Mouse (Mus musculus): Measurements from ENCODE around the gene Rem2.

The Rem2 gene

DNA sequence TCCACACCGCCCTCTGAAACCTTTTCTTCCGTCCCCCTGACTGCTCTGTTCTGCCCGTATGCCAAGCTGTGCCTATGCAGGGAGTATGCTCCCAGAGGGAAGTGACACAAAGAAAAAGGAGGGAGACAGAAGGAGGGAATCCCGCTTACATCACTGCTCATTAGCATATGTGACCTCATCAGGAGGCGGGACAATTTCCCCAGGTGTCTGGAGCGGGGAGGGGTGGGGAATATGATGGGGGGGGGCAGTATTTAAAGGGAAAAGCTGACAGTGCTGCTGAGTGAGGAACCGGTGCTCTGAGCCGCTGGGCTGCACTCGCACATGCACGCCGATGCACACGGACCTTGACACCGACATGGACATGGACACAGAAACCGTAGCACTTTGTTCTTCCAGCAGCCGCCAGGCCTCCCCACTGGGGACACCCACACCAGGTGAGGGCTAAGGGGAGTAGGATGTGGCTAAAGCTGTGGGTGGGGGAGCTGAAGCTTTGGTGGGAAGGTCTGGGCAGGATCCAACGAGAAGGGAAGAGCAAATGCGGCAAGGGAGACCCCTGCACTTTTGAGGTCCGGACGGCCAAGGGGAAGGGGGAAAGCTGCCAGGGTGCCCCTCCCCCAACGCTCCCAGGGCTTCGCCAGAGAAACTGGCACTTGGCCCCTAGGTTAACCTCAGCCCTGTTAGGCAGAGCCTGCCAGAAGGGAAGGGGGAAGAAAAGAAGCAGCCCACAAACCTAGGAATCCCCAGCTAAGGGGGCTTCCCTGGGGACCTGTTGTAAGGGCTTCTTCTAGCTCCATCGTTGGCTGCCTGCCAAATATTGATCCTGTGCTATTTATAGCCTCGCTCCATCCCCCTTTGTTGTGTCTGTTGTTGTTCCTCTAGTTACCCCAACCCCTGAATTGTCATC lies at the start of gene Rem2:
Rem2 (plus strand) TSS at position 160 of the 904 bp plus-strand sequence.
- peak; percentile 61 to 76 for DNase-seq (ENCODE audit: low spot score in 2 of 2)

DNA sequence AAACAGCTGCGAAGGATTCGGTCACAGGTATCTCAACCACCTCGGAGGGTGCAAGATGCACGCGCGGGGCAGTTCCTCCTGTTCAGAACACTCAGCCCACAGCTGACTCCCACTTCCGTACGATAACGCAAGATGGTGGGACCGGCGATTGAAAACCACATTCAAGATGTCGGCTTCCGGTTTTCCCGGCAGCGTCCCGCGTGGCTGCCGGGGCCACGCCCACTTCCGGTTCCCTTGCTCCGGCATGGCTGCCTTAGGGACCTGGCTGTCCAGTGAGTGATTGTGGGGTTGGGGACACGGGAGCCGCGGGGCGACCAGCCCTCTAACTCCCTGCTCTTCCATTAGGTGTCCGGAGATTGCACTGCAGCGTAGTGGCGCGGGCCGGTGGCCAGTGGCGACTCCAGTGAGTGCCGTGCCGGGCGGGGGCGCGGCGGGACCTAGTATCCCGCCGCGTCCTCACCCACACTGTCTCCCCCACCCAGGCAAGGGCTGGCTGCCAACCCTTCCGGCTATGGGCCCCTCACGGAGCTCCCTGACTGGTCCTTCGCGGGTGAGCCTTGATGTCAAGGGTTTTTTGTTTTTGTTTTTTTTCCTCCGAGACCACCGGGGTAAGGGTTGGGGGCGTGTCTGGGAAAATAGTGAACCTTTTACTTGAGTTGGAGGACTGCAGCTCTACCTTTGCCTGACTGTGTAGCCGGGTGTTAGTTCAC lies 49.1 kb upstream of the Rem2 start, which contains the start of gene Mrpl52:
Mrpl52 (plus strand) TSS at position 221 of the 710 bp plus-strand sequence.
- DNase-seq (ENCODE audit: low spot score in 2 of 2): peak; percentile 91 to 94

- DNase-seq (ENCODE audit: low spot score in 2 of 2): no peak
Measured at GRCm38 (mm10) chr14:54427696-54428095, 48.2 kb upstream of the Rem2 start.

- DNase-seq (ENCODE audit: low spot score in 2 of 2): no peak
Measured at GRCm38 (mm10) chr14:54428421-54428820, 47.5 kb upstream of the Rem2 start.

DNA sequence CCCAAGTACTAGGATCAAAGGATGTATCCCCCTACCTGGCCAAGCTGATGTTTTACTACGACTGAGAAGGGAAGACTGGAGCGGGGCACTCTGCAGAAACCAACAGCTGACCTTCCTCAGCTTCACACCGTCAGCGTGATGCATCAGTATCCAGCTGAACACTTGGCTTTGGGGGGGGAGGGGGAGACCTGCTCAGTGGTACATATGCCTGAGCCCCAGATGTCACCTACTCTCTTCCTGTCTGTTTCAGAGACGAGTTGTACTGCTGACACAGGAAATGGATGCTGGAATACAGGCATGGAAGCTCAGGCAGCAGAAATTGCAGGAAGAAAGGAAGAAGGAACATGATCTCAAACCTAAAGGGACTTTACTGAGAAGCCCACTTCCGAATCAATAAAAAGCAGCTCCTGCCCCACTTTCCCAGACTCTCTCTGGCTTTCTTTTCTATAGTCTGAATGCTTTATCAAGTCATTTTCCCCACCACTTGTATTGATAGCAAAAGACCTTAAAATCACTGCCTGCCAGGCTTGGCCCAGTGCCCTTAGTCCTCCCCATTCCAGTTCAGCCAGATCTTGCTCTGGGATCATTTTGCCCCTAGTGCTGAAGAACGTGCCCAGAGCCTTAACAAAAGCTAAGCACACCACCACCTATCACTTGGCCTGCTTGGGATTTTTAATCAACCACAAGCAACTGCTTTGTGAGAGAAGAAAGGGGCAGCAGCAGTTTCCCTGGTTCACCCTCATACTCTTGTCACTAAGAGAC lies 46.4 kb upstream of the Rem2 start:
- DNase-seq (ENCODE audit: low spot score in 2 of 2): no peak

- no peak for DNase-seq (ENCODE audit: low spot score in 2 of 2)
Measured at GRCm38 (mm10) chr14:54430406-54431145, 45.3 kb upstream of the Rem2 start.

- peak; percentile 45 to 47 for DNase-seq (ENCODE audit: low spot score in 2 of 2)
Measured at GRCm38 (mm10) chr14:54431334-54432077, 44.4 kb upstream of the Rem2 start, which contains the start of gene Mmp14. Gene Mmp14, plus strand, starts transcription at chr14:54431612.

- DNase-seq (ENCODE audit: low spot score in 2 of 2): no peak
Measured at GRCm38 (mm10) chr14:54432078-54432836, 43.6 kb upstream of the Rem2 start.

GRCm38 (mm10) chr14:54432837-54433830 lies 42.8 kb upstream of the Rem2 start:
- peak in 1 of 2 experiments; percentile 43 for DNase-seq (ENCODE audit: low spot score in 2 of 2)

GRCm38 (mm10) chr14:54433941-54434531 lies 41.9 kb upstream of the Rem2 start:
- DNase-seq (ENCODE audit: low spot score in 2 of 2): no peak

DNA sequence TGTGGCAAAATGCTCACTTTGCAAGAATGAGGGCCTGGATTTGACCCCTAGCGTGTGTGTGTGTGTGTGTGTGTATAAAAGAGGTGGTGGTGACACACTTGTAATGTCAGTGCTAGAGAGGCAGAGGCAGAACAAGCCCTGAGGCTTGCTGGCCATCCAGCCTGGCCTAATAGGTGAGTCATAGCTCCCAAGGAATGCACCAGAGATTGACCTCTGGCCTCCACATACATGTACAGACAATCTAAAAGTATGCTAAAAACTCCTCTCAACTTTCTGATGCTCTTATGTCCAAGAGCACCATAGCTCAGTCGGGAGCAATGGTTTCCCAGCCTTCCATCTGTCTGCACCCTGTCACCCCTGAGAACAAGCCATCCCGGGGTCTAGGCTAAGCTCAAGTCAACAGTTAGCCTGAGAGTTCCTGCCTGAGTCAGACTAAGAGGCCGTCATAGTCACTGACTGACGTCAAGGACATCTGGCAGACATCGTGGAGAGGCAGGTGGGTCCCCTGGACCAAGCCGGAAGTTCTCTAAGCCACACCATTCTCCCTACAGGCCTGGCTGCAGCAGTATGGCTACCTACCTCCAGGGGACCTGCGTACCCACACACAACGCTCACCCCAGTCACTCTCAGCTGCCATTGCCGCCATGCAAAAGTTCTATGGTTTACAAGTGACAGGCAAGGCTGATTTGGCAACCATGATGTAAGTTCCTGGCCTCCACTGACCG lies 40.5 kb upstream of the Rem2 start:
- DNase-seq (ENCODE audit: low spot score in 2 of 2): no peak

GRCm38 (mm10) chr14:54439155-54439554 lies 36.7 kb upstream of the Rem2 start:
- no peak for DNase-seq (ENCODE audit: low spot score in 2 of 2)

DNA sequence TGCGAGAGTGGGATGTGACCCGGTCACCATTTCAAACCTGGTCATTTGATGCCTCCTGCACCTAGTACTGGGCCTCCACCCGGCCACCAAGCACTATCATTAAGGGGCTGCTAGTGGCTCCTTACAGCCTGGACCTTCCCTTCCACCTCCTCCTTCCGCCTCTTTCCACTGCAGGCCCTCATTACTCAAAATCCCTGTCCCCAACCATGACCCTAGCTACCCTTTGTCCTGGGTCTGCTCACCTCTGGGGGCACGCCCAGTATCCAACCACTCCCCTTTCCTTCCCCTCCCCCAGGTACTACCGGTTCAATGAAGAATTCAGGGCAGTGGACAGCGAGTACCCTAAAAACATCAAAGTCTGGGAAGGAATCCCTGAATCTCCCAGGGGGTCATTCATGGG lies 36.3 kb upstream of the Rem2 start:
- DNase-seq (ENCODE audit: low spot score in 2 of 2): no peak

DNA sequence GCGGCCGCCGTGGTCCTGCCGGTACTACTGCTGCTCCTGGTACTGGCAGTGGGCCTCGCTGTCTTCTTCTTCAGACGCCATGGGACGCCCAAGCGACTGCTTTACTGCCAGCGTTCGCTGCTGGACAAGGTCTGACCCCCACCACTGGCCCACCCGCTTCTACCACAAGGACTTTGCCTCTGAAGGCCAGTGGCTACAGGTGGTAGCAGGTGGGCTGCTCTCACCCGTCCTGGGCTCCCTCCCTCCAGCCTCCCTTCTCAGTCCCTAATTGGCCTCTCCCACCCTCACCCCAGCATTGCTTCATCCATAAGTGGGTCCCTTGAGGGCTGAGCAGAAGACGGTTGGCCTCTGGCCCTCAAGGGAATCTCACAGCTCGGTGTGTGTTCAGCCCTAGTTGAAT lies 35.4 kb upstream of the Rem2 start:
- no peak for DNase-seq (ENCODE audit: low spot score in 2 of 2)

DNA sequence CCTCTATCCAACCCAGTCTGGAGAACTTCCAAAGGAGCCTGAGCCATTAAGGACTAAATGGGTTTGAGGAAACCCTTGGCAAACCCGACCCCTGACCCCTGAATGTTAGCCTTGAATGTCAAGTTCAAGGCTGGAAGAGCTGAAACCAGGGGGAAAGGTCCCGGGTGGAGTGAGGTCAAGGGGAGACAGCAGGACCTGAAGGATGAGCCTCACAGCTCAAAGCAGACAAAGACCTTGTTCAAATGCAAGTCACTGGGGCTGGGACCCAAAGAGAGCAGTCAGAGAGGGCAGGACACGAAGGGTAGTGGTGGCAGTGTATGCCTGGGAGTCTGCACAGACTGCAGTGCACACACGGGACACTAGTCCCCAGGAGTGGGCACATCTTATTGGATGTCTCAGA lies 34.5 kb upstream of the Rem2 start:
- no peak for DNase-seq (ENCODE audit: low spot score in 2 of 2)

- no peak for DNase-seq (ENCODE audit: low spot score in 2 of 2)
Measured at GRCm38 (mm10) chr14:54442548-54442947, 33.4 kb upstream of the Rem2 start.

GRCm38 (mm10) chr14:54443196-54443595 lies 32.7 kb upstream of the Rem2 start:
- DNase-seq (ENCODE audit: low spot score in 2 of 2): no peak

Measured in frontal cortex, postnatal 36 days (tissue).